Mouse (Mus musculus) C2C12 (cell line): Measurements from ENCODE around the gene Gm21985. TPM values are rescaled to one million over a fixed set of nuclear protein-coding genes. Genes with fewer than 3 reads are reported as not detected.
"Not testable (repeated sequence)": the region's sequence is repeated elsewhere in the genome, so short reads cannot be mapped to it uniquely, and the experiment has no call there.

Source experiments
- H3K27me3 ChIP-seq: one replicate; pipeline ENCODE4 v1.6.1; 2011; ENCODE audit not compliant: control insufficient read depth, insufficient read depth, insufficient read length
- H3K36me3 ChIP-seq: one replicate; pipeline ENCODE4 v1.6.1; 2011; ENCODE audit not compliant: control insufficient read depth, insufficient read depth
- H3K4me3 ChIP-seq: one replicate; pipeline ENCODE4 v1.5.1; 2011; ENCODE audit warnings: mild to moderate bottlenecking, control low read depth; ENCODE audit not compliant: poor library complexity, insufficient read depth, severe bottlenecking
- H3K79me2 ChIP-seq: one replicate; pipeline ENCODE4 v1.6.1; 2011; ENCODE audit not compliant: control insufficient read depth, insufficient read depth
- H3K79me3 ChIP-seq: one replicate; pipeline ENCODE4 v1.6.1; 2011; ENCODE audit warnings: low read depth, control low read depth
- H3ac ChIP-seq: one replicate; pipeline ENCODE3; 2011; ENCODE audit warnings: low read depth; ENCODE audit not compliant: control insufficient read depth, insufficient read length
- CEBPB ChIP-seq: IDR thresholded peaks from one replicate; pipeline ENCODE4 v1.6.1; 2011; ENCODE audit warnings: low read depth, mild to moderate bottlenecking, control low read depth, moderate library complexity
- CTCF ChIP-seq: IDR thresholded peaks from one replicate; pipeline ENCODE4 v1.5.1; 2011; ENCODE audit not compliant: control insufficient read depth, insufficient read depth, insufficient read length
- FOSL1 ChIP-seq: IDR thresholded peaks from one replicate; pipeline ENCODE4 v1.8.0; 2011; ENCODE audit warnings: mild to moderate bottlenecking, low read length; ENCODE audit not compliant: poor library complexity, insufficient read depth, severe bottlenecking
- MAX ChIP-seq: IDR thresholded peaks from one replicate; pipeline ENCODE4 v1.6.1; 2011; ENCODE audit warnings: mild to moderate bottlenecking, control low read depth
- MYOD1 ChIP-seq: IDR thresholded peaks from one replicate; pipeline ENCODE4 v1.6.1; 2011; ENCODE audit warnings: low read depth; ENCODE audit not compliant: control insufficient read depth, insufficient read length
- MYOG ChIP-seq: IDR thresholded peaks from one replicate; pipeline ENCODE4 v1.6.1; 2011; ENCODE audit not compliant: control insufficient read depth, insufficient read length; ENCODE audit errors: extremely low read depth
- USF1 ChIP-seq: IDR thresholded peaks from one replicate; pipeline ENCODE4 v1.6.1; 2011; ENCODE audit warnings: low read depth, mild to moderate bottlenecking, control low read depth, moderate library complexity
- polyA plus RNA-seq: library from polyadenylated mRNA; unstranded; fragments of >200 nt; fragmentation: generic; extraction: Trizol; gene quantifications from one replicate; pipeline ENCODE4 v1.2.1, GENCODE M21; 2012; ENCODE audit warnings: missing spikeins

Gm21985 gene
- polyA plus RNA-seq, 1 experiment = not detected

- Histone ChIP-seq H3ac (no peak overlapping the region), H3K36me3 (no peaks in the 10 kb centered on the region), H3K79me3 (peaks cover 89% of the 10 kb centered on the region), H3K79me2 (peaks cover 100% of the 10 kb centered on the region), H3K27me3 (no peaks in the 10 kb centered on the region), H3K4me3 (no peak overlapping the region)
- TF ChIP-seq MYOD1 = no peak
- no peak for TF ChIP-seq MYOG
- TF ChIP-seq FOSL1 = no peak
- TF ChIP-seq MAX = no peak
- TF ChIP-seq CEBPB = no peak
- TF ChIP-seq CTCF = no peak
- no peak for TF ChIP-seq USF1
These were observed 127.8 kb downstream of the Gm21985 start for GRCm38 (mm10) chr2:112393958-112394357.

- Histone ChIP-seq H3K27me3 (no peaks in the 10 kb centered on the region), H3ac (no peak overlapping the region), H3K36me3 (no peaks in the 10 kb centered on the region), H3K79me2 (peaks cover 100% of the 10 kb centered on the region), H3K79me3 (peaks cover 84% of the 10 kb centered on the region), H3K4me3 (no peak overlapping the region)
- no peak for TF ChIP-seq CEBPB
- TF ChIP-seq MYOG = no peak
- TF ChIP-seq USF1 = no peak
- TF ChIP-seq MYOD1 = no peak
- TF ChIP-seq CTCF = no peak
- TF ChIP-seq MAX = no peak
- TF ChIP-seq FOSL1 = no peak
These were observed 130.5 kb downstream of the Gm21985 start for GRCm38 (mm10) chr2:112396649-112397048.

GRCm38 (mm10) chr2:112407030-112407429 lies 140.9 kb downstream of the Gm21985 start:
- H3K79me2 ChIP-seq = peaks cover 35% of the 10 kb centered on the region
- H3K36me3 ChIP-seq = peaks cover 62% of the 10 kb centered on the region
- H3K79me3 ChIP-seq = peaks cover 26% of the 10 kb centered on the region
- no peak overlapping the region for H3ac ChIP-seq
- TF ChIP-seq CEBPB = no peak
- no peak for TF ChIP-seq MAX
- TF ChIP-seq USF1 = no peak
- no peak for TF ChIP-seq MYOD1
- no peak for TF ChIP-seq CTCF
- TF ChIP-seq FOSL1 = no peak
- no peak for TF ChIP-seq MYOG
- H3K27me3 ChIP-seq = no peaks in the 10 kb centered on the region
- H3K4me3 ChIP-seq = no peak overlapping the region

GRCm38 (mm10) chr2:112425308-112425707 lies 159.2 kb downstream of the Gm21985 start:
- no peaks in the 10 kb centered on the region for H3K79me2 ChIP-seq
- H3K27me3 ChIP-seq = no peaks in the 10 kb centered on the region
- peaks cover 4% of the 10 kb centered on the region for H3K36me3 ChIP-seq
- H3K79me3 ChIP-seq = no peaks in the 10 kb centered on the region
- no peak overlapping the region for H3K4me3 ChIP-seq
- TF ChIP-seq FOSL1 = no peak
- TF ChIP-seq CTCF = no peak
- no peak for TF ChIP-seq MYOG
- TF ChIP-seq MYOD1 = no peak
- TF ChIP-seq MAX = no peak
- TF ChIP-seq CEBPB = no peak
- TF ChIP-seq USF1 = no peak
- no peak overlapping the region for H3ac ChIP-seq

GRCm38 (mm10) chr2:112428534-112428933 lies 162.4 kb downstream of the Gm21985 start:
- H3K27me3 ChIP-seq, H3K79me2 ChIP-seq: not testable (repeated sequence)

GRCm38 (mm10) chr2:112429665-112430064 lies 163.6 kb downstream of the Gm21985 start:
- TF ChIP-seq CEBPB (no peak), CTCF (no peak), MAX (no peak), MYOG (no peak), FOSL1 (no peak), USF1 (no peak), MYOD1 (no peak)
- Histone ChIP-seq H3K79me2 (no peaks in the 10 kb centered on the region), H3ac (no peak overlapping the region), H3K27me3 (no peaks in the 10 kb centered on the region), H3K4me3 (no peak overlapping the region), H3K79me3 (no peaks in the 10 kb centered on the region), H3K36me3 (no peaks in the 10 kb centered on the region)

More at GRCm38 (mm10) chr2:112428534-112428933, 162.4 kb downstream of the Gm21985 start:
- H3K4me3 ChIP-seq, H3ac ChIP-seq, H3K36me3 ChIP-seq, H3K79me3 ChIP-seq: not testable (repeated sequence)
